Mouse (Mus musculus): ENCODE measurements at regions not wholly inside any gene's neighbourhood (a gene's known extent, or its start where the extent isn't known, plus 50 kb on each side); places are given as distances from the start of the nearest gene placed in this dataset.
A peak's percentile ranks its signal among the peaks of the same experiment; 100 is the strongest.
"Not testable (repeated sequence)": the region's sequence is repeated elsewhere in the genome, so short reads cannot be mapped to it uniquely, and the experiment has no call there.

DNA sequence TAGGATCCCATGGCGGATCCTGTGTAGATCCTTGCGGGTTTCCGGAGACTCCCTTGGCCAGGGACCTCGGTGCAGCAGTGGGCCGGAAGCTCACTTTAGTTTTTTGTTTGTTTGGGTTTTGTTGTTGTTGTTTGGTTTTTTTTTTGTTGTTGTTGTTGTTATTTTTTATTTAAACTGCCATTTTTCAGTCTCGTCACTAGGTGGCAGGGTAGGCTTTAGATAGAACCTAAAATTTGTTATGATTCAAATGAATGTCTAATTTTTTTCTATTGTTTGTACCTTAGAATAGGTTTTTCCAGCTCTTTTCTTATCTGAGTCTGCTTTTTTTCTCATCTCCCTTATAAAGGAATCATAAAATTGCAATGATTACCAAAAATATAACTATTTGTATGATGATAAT lies 834.4 kb upstream of the Tacstd2 start:
- no peak for DNase-seq

DNA sequence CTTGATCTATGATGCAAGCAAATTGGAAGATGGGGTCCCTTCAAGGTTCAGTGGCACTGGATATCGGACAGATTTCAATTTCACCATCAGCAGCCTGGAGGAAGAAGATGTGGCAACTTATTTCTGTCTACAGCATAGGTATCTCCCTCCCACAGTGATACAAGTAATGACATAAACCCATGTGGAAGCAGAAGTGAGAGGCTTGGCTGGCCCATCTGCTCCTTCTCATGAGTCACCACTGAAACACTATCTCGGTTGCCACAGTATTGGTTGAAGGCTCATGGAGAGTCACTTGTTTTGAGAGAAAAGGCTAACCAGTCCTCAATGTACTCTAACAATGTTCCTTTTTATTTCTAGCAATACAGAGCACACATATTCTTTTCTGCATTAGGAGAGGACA lies 804.2 kb upstream of the Tacstd2 start:
- DNase-seq: no peak

DNA sequence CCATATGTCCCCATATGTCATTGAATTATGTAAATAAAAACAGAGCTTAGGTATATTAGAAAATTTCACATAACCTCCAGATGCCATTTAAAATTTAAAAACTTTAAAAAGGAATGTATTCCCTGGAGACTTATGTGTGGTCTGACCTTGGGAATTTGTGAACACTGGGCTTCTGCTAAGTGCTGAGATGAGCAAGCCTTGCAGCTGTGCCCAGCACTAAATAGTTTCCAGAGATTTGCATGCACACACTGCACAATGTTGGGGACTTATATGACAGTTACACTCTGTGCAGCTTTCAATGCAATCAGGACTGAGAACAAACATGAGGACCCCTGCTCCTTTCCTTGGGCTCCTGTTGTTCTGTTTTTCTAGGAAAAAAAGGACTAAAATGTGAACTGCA lies 803.6 kb upstream of the Tacstd2 start:
- DNase-seq: not testable (repeated sequence)

DNA sequence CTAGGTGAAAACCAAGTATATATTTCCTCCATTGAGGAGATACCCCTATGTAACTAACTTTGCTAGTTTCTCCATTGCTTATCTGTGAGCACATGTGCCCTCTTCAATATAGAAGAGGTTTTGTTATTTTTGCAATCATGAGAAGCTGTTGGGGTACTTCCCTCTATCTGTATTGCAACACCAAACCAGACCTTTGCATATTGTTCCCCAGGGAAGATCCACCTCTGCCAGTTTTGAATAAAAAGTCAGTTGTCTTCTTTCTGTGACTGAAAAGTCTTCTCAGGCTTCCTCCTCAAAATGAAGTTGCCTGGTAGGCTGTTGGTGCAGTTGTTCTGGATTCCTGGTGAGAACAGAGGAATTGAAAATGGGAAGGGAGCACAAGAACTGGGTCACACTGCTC lies 775.8 kb upstream of the Tacstd2 start:
- DNase-seq: no peak

DNA sequence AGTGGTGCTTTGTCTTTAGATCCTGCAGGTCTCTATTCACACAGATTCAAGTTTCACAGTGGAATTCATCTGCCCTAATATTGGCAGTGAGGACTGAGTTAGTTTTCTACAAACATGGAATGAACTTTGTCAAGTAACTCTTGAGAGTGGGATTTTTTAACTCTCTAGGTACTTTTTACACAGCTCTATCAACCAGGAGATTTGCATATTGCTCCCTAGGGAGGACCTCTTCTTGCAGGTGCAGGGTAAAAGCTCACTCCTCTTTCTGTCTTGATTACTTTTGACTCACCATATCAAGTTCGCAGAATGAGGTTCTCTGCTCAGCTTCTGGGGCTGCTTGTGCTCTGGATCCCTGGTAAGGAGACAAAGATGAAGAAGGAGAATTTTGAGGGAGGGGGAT lies 766.5 kb upstream of the Tacstd2 start:
- DNase-seq: no peak

DNA sequence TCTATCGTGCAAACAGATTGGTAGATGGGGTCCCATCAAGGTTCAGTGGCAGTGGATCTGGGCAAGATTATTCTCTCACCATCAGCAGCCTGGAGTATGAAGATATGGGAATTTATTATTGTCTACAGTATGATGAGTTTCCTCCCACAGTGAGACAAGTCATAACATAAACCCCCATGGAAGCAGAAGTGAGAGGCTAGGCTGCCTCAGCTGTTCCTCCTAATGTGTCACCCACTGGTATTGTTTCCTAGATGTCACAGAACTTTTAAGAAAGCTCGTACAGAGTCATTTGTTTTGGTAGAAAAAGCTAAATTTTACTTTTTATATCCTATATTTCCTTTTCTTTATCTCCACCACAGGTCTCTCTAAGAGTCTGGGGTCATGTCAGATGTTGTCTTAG lies 721.1 kb upstream of the Tacstd2 start:
- no peak for DNase-seq

DNA sequence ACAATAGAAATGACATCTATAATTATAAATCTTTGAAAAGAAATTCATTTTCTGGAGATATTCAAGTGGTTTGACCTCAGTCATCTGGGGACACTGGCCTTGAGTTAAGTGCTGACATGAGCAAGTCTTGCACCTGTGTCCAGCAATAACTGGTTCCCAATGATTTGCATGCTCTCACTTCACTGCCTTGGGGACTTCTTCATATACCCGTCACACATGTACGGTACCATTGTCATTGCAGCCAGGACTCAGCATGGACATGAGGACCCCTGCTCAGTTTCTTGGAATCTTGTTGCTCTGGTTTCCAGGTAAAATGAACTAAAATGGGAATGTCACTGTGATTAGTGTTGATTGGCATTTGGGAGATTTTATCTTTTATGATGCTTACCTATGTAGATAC lies 720.6 kb upstream of the Tacstd2 start:
- no peak for DNase-seq

DNA sequence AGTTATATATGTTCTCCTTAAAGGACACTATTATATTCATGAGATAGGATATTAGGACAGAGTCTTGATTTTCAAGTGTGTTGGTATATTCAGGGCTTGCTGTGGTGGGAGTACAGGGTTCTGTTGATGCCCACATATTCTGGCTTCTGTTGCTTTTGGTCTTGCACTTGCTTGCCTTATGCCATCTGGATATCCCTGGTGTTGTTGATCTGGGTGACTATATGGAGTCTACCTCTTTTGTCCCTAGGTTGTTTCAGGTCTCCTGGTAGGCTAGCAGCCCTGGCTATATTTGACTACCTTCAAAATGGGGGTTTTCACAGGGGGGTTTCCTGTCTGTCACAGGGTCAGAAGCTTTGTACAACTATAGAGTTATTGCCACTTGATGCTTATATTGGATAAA lies 717.1 kb upstream of the Tacstd2 start:
- DNase-seq: no peak

DNA sequence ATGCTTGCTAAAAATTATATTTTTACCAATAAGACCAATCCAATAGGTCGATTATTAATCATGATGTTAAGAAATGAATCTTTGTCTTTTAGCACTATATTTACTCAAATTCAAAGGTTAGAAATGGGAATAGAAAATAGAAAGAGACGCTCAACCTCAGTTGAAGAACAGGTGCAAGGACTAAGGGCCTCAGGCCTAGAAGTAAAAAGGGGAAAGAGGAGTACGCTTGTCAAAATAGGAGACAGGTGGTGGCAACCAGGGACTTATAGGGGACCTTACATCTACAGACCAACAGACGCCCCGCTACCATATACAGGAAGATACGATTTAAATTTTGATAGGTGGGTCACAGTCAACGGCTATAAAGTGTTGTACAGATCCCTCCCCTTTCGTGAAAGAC lies 715.7 kb upstream of the Tacstd2 start:
- DNase-seq: not testable (repeated sequence)

DNA sequence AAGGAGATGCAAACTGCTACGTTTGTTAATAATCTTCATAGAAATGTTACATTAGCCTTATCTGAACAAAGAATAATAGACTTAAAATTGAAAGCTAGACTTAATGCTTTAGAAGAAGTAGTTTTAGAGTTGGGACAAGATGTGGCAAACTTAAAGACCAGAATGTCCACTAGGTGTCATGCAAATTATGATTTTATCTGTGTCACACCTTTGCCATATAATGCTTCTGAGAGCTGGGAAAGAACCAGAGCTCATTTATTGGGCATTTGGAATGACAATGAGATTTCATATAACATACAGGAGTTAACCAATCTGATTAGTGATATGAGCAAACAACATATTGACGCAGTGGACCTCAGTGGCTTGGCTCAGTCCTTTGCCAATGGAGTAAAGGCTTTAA lies 714.8 kb upstream of the Tacstd2 start:
- not testable (repeated sequence) for DNase-seq

DNA sequence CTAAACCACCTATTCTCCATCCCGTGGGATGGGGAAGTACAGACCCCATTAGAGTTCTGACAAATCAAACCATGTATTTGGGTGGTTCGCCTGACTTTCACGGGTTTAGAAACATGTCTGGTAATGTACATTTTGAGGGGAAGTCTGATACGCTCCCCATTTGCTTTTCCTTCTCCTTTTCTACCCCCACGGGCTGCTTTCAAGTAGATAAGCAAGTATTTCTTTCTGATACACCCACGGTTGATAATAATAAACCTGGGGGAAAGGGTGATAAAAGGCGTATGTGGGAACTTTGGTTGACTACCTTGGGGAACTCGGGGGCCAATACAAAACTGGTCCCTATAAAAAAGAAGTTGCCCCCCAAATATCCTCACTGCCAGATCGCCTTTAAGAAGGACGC lies 713.7 kb upstream of the Tacstd2 start:
- not testable (repeated sequence) for DNase-seq

DNA sequence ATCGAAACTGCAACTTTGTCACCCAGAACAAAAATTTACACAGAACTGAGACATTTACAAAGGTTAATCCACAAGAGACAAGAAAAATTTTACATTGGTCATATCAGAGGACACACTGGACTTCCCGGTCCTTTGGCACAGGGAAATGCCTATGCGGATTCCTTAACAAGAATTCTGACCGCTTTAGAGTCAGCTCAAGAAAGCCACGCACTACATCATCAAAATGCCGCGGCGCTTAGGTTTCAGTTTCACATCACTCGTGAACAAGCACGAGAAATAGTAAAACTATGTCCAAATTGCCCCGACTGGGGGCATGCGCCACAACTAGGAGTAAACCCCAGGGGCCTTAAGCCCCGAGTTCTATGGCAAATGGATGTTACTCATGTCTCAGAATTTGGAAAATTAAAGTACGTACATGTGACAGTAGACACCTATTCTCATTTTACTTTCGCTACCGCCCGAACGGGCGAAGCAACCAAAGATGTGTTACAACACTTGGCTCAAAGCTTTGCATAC lies 712.5 kb upstream of the Tacstd2 start:
- not testable (repeated sequence) for DNase-seq

DNA sequence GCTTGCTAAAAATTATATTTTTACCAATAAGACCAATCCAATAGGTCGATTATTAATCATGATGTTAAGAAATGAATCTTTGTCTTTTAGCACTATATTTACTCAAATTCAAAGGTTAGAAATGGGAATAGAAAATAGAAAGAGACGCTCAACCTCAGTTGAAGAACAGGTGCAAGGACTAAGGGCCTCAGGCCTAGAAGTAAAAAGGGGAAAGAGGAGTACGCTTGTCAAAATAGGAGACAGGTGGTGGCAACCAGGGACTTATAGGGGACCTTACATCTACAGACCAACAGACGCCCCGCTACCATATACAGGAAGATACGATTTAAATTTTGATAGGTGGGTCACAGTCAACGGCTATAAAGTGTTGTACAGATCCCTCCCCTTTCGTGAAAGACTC lies 707.2 kb upstream of the Tacstd2 start:
- DNase-seq: not testable (repeated sequence)

DNA sequence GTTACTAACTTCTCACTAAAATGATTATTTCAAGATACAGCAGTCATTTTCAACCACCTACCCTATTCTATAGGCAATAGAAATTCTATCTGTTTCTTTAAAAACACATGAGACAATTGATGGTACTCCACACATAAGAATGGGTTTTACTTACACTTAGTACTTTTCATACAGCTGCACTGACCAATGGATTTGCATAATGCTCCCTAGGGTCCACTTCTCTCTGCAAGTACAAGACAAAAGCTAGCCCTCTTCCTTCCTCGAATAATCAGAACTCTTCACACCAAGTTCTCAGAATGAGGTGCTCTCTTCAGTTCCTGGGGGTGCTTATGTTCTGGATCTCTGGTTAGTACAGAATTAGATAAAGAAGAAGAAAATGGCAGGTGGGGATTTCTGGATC lies 684.1 kb upstream of the Tacstd2 start:
- DNase-seq: no peak

DNA sequence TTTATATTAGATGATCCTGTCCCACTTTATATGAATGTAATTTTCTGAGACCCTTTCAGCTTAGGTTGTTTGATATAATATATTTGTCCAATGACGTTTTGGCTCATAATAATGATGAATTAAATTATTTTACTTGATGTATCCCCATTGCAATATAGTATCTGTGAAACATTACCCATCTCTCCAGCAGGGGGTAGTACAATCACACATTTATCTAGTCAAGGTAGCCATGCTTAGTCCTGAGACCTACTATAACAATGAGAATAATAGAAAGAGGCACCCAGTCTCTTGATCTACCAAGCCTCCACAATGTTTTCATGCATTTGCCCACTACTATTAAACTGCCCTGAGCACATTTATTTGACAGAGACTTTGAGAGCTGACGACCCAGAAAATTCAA lies 665.9 kb upstream of the Tacstd2 start:
- DNase-seq: peak; percentile 3

DNA sequence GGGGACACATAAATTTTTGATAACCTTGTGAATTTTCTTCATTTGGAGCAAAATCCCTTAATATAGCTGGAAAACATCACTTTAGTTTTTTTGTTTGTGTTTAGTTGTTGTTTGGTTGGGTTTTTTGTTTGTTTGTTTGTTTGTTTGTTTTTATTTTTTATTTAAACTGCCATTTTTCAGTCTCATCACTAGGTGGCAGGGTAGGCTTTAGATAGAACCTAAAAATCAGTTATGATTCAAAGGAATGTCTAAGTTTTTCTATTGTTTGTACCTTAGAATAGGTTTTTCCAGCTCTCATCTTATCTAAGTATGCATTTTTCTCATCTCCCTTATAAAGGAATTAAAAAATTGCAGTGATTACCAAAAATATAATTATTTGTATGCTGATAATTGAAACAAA lies 662.4 kb upstream of the Tacstd2 start:
- no peak for DNase-seq

DNA sequence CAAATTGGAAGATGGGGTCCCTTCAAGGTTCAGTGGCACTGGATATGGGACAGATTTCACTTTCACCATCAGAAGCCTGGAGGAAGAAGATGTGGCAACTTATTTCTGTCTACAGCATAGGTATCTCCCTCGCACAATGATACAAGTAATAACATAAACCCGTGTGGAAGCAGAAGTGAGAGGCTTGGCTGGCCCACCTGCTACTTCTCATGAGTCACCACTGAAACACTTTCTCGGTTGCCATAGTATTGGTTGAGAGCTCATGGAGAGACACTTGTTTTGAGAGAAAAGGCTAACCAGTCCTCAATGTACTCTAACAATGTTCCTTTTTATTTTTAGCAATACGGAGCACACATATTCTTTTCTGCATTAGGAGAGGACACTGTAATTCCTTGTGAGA lies 629.2 kb upstream of the Tacstd2 start:
- DNase-seq: no peak

DNA sequence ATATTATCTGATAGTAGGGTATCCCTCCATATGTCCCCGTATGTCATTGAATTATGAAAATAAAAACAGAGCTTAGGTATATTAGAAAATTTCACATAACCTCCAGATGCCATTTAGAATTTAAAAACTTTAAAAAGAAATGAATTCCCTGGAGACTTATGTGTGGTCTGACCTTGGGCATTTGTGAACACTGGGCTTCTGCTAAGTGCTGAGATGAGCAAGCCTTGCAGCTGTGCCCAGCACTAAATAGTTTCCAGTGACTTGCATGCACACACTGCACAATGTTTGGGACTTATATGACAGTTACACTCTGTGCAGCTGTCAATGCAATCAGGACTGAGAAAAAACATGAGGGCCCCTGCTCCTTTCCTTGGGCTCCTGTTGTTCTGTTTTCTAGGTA lies 628.5 kb upstream of the Tacstd2 start:
- not testable (repeated sequence) for DNase-seq

DNA sequence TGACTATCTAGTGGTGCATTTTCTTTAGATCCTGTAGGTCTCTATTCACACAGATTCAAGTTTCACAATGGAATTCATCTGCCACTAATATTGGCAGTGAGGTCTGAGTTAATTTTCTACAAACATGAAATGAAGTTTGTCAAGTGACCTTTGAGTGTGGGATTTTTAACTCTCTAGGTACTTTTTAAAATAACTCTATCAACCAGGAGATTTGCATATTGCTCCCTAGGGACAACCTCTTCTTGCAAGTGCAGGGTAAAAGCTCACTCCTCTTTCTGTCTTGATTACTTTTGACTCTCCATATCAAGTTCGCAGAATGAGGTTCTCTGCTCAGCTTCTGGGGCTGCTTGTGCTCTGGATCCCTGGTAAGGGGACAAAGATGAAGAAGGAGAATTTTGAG lies 616.0 kb upstream of the Tacstd2 start:
- DNase-seq: no peak

DNA sequence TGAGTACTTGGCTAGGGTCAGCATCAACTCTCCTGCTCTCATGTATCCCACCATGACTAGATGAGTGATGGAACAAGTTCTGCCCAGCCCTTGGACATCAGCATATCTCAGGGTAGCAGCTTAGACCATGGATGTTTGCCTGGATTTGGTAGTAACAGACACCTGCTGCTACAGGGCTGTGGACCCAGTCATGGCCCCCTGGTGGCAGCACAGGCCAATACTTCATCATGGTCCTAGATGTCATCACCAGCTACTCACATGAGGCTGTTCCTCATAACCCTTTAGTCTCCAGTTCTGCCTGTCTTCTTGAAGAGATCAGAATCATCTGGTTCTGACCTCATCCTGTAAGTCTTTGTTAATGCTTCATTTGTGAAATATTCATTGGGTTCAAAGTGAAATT lies 566.9 kb upstream of the Tacstd2 start:
- DNase-seq: peak; percentile 2

All from lung, postnatal 10 days (tissue).